Mouse (Mus musculus): ENCODE measurements around the gene Klf13. TPM values are rescaled to one million over a fixed set of nuclear protein-coding genes. Genes with fewer than 3 reads are reported as not detected.

Klf13 gene
- total RNA-seq (2023): 100 to 1,000 TPM; 253 to 336 TPM

DNA sequence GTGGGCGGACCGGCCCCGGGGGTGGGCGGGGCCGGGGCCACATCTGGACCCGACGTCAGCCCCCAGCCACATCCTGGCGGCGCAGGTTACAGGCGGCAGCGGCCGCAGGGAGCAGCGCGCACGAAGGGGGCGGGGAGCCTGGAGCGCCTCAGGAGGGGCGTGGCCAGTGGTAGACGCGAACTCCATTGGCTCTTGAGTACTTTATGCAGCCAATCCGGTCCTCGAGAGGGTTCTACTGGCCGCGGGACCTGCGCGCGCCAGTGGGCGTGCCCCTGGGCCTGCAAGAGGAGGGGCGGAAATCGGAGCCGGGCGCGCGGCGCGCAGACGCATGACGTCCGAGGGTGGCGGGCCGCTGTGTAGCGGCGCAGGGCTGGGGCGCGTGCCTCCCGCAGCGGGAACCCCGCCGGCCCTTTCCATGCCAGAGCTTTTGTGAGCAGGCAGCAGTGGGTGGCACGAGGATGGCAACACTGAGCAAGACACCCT is at the start of gene Klf13:
Gene Klf13, minus strand, starts transcription at position 2 of the 483 bp plus-strand sequence.

DNA sequence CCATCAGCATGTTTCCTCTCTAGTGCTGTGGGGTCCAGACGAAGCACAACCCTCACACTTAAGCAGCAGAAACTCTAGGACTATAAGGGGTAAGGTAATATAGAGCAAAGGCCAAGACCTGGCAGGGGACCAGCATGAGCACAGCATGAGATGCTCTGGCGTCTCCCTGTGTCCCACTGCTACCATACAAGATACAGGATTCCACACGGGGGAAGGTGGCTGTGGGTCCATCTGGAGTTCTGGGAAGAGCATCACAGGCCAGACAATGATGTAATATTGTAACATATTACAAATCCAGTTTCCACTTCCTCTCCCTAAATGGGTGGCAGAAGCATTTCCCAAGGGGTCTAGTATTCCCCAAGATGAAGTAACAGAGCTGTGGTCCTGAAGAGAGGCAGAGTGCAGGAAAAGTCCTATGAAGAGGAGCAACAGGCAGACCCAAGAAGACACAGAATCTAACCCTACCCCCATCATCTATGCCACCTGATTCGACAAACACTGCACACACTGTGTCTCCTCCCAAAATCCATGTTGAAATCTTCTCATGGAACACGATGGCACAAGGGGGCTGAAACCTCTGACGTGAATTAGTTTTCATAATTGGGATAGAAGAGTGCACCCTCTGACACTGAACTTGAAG is 22.3 kb downstream of the Klf13 start, which contains the start of gene E030018B13Rik:
Gene E030018B13Rik, plus strand, starts transcription at position 590 of the 640 bp plus-strand sequence.

Other genes with a start within 250 kb of the Klf13 start
- not detected for gene E030018B13Rik, start 22.1 kb downstream of the Klf13 start, total RNA-seq (2023)
- not detected for gene Trpm1, start 214.9 kb upstream of the Klf13 start, total RNA-seq (2023)

Measured in neutrophil, adult 83 days (primary cell).